Mouse (Mus musculus): ENCODE measurements around the gene Kri1. TPM values are rescaled to one million over a fixed set of nuclear protein-coding genes. Genes with fewer than 3 reads are reported as not detected.

Gene Kri1
- polyA plus RNA-seq, 1 experiment: 43.4 TPM

DNA sequence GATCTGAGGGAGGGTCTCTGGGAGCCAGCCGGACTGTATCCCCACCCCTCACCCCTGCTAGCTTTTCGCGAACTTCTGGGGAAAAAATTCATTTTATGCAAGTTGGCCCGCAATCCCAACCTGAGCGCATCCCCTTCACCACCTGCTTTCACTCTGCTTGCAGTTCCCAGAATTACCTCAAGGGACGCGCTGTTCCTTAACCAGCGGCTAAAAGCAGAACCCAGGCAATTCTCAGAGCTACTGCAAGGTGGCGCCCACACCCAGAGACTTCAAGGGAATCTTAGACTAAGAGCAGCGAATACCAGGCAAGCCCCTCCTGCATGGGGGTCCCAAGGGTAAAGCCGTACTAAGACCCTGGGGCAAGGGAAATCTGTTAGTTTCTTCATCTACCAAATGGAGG is 46.4 kb downstream of the Kri1 start:
- no peak for TF ChIP-seq GATA1 (IDR thresholded peaks at IDR 0.05; ENCODE audit: low read length)

- TF ChIP-seq GATA1 (IDR thresholded peaks at IDR 0.05; ENCODE audit: low read length): no peak
Observed at GRCm38 (mm10) chr9:21239465-21239848, 48.3 kb downstream of the Kri1 start.

DNA sequence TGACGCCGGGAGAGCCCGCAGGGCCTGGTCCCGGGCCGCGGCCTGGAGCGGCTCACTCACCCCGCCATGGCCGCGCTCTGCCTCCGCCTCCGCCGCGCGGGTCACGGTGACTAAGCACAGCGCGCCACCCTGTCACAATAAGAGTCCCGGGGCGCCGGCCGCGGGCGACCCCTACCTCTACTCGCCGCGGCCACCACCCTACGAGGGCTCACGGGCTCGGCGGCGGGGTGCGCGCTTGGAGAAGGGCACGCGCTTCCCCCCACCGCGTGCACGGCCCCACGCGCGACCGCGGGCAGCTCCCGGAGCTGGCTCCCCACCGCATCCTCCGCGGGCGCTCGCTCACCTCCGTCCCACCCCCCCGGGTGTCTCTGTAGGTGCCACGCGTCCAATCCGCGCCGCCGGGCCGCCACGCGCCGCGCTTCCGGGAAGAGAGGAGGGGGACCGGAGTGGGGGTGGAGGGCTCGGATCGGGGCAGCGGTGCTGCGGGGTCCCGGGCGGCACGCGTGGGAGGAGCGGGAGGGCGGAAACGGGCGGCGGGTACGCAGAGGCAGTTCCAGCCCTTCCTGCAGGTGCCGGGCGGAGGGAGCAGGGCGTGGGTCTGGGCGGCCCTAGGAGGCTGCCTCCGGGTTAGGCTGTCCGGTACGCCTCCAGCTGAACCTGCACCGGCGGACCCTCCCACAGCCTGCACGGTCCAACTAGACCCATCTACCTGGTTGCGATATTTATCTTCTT is 48.9 kb downstream of the Kri1 start, which contains the start of gene Keap1:
Keap1 (minus strand) TSS at position 629 of the 732 bp plus-strand sequence.
- no peak for TF ChIP-seq GATA1 (IDR thresholded peaks at IDR 0.05; ENCODE audit: low read length)

DNA sequence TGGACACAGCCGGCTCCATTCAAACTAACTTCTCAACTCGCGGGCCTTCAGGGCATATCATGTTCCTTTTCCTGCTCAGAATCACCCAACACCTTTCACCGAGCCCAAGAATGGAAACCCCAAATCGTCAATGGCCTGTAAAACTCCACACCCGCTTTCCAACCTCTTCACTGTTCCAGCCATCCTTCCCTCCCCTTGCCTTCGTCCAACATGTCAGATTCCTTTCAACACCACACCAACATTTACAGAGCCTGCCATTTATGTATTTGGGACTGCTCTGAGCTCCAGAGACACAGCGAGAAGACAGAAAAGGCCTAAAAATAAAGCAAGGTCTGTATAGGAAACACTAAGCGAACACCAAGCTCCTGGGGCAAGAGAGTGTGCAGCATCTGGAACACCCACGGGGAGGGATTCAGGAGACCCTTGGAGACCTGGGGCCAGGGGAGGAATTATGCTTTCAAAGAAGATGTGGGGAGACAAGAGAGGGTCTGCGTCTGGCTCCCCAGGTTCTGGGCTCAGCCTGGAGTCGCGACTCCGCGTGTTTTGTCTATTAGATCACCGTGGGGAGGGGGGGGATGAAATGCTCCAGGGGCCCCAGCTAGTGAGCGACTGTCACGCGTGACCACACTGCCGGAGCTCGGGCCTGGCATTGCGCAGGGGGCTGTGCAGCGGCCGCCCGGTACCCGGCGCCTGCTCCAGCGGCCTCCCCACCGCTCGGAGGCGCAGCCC is 49.6 kb downstream of the Kri1 start:
- TF ChIP-seq GATA1 (IDR thresholded peaks at IDR 0.05; ENCODE audit: low read length): no peak

DNA sequence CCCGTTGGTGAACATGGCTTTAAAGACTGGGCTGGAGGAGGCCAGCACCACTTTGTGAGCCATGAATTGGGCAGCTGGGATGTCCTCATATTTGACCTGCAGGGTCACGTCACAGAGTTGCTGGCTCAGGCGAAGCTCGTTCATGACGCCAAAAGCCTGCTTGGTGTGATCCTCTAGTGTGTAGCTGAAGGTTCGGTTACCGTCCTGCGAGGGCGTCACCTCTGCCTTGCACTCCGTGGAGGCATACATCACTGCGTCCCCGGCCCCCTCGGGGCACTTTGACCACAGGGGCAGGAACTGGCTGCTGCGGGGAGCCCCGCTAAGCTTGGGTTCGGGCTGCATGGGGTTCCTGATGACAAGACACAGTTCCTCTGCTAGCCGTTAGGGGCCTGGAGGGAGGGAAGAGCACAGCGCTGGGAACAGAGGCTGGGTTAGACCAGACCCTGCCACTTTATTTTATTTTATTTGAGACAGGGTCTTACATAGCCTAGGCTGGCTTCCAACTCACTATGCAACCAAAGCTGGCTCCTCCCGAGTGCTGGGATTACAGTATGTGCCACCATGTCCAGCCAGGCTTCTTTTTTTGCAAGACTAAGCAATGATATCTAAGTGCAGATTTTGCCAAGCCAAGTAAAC is 50.3 kb downstream of the Kri1 start:
- TF ChIP-seq GATA1 (IDR thresholded peaks at IDR 0.05; ENCODE audit: low read length): no peak

DNA sequence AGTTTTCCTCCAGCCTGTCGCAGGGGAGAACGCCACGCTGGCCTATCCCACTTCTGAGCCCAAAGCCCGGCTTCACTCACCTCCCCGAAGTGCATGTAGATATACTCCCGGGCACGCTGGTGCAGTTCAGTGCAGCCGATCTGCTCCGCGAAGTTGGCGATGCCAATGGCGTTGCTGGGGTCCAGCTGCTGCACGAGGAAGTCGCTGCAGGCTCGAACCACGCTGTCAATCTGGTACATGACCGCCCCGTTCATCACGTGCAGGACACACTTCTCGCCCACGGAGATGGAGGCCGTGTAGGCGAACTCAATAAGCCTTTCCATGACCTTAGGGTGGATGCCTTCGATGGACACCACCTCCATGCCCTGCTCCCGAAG is 50.8 kb downstream of the Kri1 start:
- TF ChIP-seq GATA1 (IDR thresholded peaks at IDR 0.05; ENCODE audit: low read length): no peak

DNA sequence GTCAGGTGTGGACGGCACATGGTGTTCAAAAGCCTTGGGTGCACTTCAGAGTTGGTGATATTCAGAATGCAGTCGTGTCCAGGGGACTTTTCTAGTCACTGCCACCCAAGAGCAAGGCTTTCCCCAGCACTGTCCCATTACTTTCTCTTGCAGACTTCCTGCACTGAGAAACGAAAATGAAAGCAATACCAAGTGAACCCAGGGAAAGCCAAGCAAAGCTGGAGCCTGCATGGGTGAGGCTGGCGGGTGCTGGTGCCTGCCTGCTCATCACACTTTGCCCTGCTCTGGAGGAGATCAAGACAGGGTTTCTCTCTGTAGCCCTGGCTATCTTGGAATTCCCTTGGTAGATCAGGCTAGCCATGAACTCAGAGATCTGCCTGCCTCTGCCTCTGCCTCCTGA is 52.4 kb downstream of the Kri1 start:
- no peak for TF ChIP-seq GATA1 (IDR thresholded peaks at IDR 0.05; ENCODE audit: low read length)

GRCm38 (mm10) chr9:21233805-21234204 is 54.0 kb downstream of the Kri1 start:
- no peak for TF ChIP-seq GATA1 (IDR thresholded peaks at IDR 0.05; ENCODE audit: low read length)

DNA sequence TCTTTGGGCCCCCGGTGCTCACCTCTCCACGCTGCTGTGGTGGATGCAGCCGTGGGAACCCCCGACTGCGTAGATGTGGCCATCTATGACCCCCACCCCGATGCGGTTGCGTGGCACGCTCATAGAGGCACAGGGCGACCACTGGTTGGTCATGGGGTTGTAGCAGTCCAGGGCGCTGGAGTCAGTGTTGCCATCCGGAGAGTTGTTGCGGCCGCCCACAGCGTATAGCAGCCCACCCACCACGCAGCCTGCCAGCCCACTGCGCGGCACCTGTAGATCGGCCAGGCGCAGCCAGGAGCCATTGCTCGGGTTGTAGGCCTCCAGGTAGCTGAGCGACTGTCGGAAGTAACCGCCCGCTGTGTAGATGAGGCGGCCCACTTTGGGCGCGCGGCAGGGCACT is 54.4 kb downstream of the Kri1 start:
- TF ChIP-seq GATA1 (IDR thresholded peaks at IDR 0.05; ENCODE audit: low read length): no peak

DNA sequence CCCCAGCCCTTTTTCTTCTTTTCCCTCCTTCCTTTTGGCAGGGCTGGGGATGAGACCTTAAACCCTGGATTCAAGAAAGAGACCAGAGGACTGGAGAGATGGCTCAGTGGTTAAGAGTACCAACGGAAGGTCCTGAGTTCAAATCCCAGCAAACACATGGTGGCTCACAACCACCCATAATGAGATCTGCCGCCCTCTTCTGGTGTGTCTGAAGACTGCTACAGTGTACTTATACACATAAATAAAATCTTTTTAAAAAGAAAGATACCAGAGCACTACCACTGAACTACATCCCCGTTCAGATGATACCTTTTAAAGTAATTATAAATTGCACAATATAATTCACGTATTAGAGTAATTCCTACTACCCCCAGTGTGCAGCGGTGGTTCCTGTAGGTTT is 54.9 kb downstream of the Kri1 start:
- no peak for TF ChIP-seq GATA1 (IDR thresholded peaks at IDR 0.05; ENCODE audit: low read length)

- TF ChIP-seq GATA1 (IDR thresholded peaks at IDR 0.05; ENCODE audit: low read length): no peak
Observed at GRCm38 (mm10) chr9:21231551-21231950, 56.2 kb downstream of the Kri1 start.

DNA sequence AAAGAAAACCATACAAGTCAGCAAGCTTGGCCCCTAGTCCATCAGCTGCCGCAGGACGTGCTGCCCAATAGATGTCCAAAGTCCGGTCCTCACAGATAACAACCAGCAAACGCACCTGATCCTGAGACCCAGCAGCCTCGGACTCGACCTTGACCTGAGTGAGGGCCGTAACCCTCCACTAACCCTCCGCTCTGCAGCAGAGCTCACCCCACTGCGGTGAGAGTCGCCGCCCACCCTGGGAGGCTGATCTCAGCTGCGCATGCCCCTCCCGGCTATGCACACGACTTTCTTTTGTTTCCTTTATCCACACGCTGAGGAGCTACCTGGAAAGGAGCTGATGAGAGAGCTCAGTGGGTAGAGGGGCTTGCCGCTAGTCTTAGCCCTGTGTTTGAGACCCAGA is 60.4 kb downstream of the Kri1 start:
- no peak for TF ChIP-seq GATA1 (IDR thresholded peaks at IDR 0.05; ENCODE audit: low read length)

DNA sequence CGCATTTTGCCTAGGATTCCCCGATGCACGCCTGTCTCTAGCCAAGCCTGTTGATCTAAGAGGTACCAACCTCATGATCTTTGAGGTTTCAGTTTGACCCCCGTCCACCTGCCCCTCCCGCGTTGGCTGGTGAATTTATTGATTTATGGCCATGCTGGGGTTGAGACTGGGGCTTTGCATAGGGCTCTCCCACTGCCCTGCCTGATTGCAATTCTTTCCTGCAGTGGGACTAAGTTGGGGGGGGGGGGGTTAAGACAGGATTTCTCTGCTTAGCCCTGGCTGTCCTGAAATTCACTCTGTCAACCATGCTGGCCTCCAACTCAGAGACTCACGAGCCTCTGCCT is 62.4 kb downstream of the Kri1 start:
- TF ChIP-seq GATA1 (IDR thresholded peaks at IDR 0.05; ENCODE audit: low read length): no peak

GRCm38 (mm10) chr9:21224576-21225414 is 63.0 kb downstream of the Kri1 start:
- TF ChIP-seq GATA1 (IDR thresholded peaks at IDR 0.05; ENCODE audit: low read length): no peak

GRCm38 (mm10) chr9:21223906-21224305 is 63.9 kb downstream of the Kri1 start:
- no peak for TF ChIP-seq GATA1 (IDR thresholded peaks at IDR 0.05; ENCODE audit: low read length)

Other genes with a start within 250 kb of the Kri1 start
- 2.0 and 4.4 TPM in 2 replicates for gene Zglp1, start 220.9 kb downstream of the Kri1 start, polyA plus RNA-seq (2012)
- gene Gm49373, start 214.9 kb downstream of the Kri1 start, polyA plus RNA-seq (2012): 0.67 and 0.73 TPM in 2 replicates
- gene Fdx1l, start 214.4 kb downstream of the Kri1 start, polyA plus RNA-seq (2012): 39.6 and 44.3 TPM in 2 replicates
- gene Gm38431, start 196.0 kb downstream of the Kri1 start, polyA plus RNA-seq (2012): 422 and 499 TPM in 2 replicates
- gene Raver1, start 196.0 kb downstream of the Kri1 start, polyA plus RNA-seq (2012): 0.84 and 2.5 TPM in 2 replicates
- 16.0 and 16.3 TPM in 2 replicates for gene Tyk2, start 156.7 kb downstream of the Kri1 start, polyA plus RNA-seq (2012)
- gene Cdc37, start 138.0 kb downstream of the Kri1 start, polyA plus RNA-seq (2012): 216 and 275 TPM in 2 replicates
- 3.6 and 3.9 TPM in 2 replicates for gene Pde4a, start 122.3 kb downstream of the Kri1 start, polyA plus RNA-seq (2012)
- gene Keap1, start 48.6 kb downstream of the Kri1 start, polyA plus RNA-seq (2012): 79.1 and 86.5 TPM in 2 replicates
- gene S1pr5, start 39.5 kb downstream of the Kri1 start, polyA plus RNA-seq (2012): not detected in 2 replicates
- gene Atg4d, start 22.7 kb downstream of the Kri1 start, polyA plus RNA-seq (2012): 25.8 and 27.7 TPM in 2 replicates
- gene Cdkn2d, start 3.4 kb upstream of the Kri1 start, polyA plus RNA-seq (2012): 27.5 and 28.0 TPM in 2 replicates
- not detected in 2 replicates for gene Ap1m2, start 24.4 kb upstream of the Kri1 start, polyA plus RNA-seq (2012)
- 24.3 and 31.9 TPM in 2 replicates for gene Slc44a2, start 32.7 kb upstream of the Kri1 start, polyA plus RNA-seq (2012)
- gene Ilf3, start 79.9 kb upstream of the Kri1 start, polyA plus RNA-seq (2012): 133 TPM in 2 replicates
- gene Qtrt1, start 123.9 kb upstream of the Kri1 start, polyA plus RNA-seq (2012): 77.4 and 86.9 TPM in 2 replicates
- gene Dnm2, start 136.9 kb upstream of the Kri1 start, polyA plus RNA-seq (2012): 408 and 485 TPM in 2 replicates
- 10.4 and 15.4 TPM in 2 replicates for gene Tmed1, start 222.3 kb upstream of the Kri1 start, polyA plus RNA-seq (2012)
- 0.53 and 0.54 TPM in 2 replicates for gene AB124611, start 238.2 kb upstream of the Kri1 start, polyA plus RNA-seq (2012)